Mouse (Mus musculus) thymus, adult 2 months (tissue): ENCODE measurements around the gene Siah2.

ENCODE experiments used
- CTCF ChIP-seq: fragments of 200-500 bp; IDR thresholded peaks from 2 replicates; pipeline ENCODE4 v1.5.1; 2012; ENCODE audit warnings: mild to moderate bottlenecking, control low read depth, low read length, moderate library complexity, borderline replicate concordance; ENCODE audit not compliant: control insufficient read depth, poor library complexity, insufficient read depth; ENCODE audit errors: extremely low read depth
- POLR2A ChIP-seq: fragments of 200-500 bp; IDR thresholded peaks from 2 replicates; pipeline ENCODE4 v1.6.1; 2012; ENCODE audit warnings: mild to moderate bottlenecking, low read length, control low read depth, moderate library complexity; ENCODE audit not compliant: control insufficient read depth, poor library complexity, insufficient read depth; ENCODE audit errors: extremely low read depth

- TF ChIP-seq CTCF (no peak), POLR2A (no peak)
Measured at GRCm38 (mm10) chr3:58693331-58693730, 1.1 kb upstream of the Siah2 start.
